Mouse (Mus musculus) layer of hippocampus, postnatal 25 days (tissue): ENCODE data around the gene Ccdc65. TPM values are rescaled to one million over a fixed set of nuclear protein-coding genes. Genes with fewer than 3 reads are reported as not detected.
"Not testable (repeated sequence)": the region's sequence is repeated elsewhere in the genome, so short reads cannot be mapped to it uniquely, and the experiment has no call there.

ENCODE experiments used
- DNase-seq, 2 experiments: peaks; one replicate each; pipeline ENCODE4 v3.0.0; 2022; ENCODE audit warnings: mixed read lengths in 2 of 2, low spot score in 1 of 2; ENCODE audit errors: extremely low spot score in 1 of 2
- total RNA-seq, 2 experiments: library from RNA; stranded (reverse); gene quantifications; 2 replicates each; pipeline ENCODE4 v1.2.3; 2021

Ccdc65 gene
- total RNA-seq, 2 experiments from 2014 or later = 9.0 to 11.1 TPM

GRCm38 (mm10) chr15:98733976-98734566, 26.1 kb downstream of the Ccdc65 start:
- no peak for DNase-seq

- no peak for DNase-seq
Observed at GRCm38 (mm10) chr15:98736521-98736920, 28.5 kb downstream of the Ccdc65 start.

DNA sequence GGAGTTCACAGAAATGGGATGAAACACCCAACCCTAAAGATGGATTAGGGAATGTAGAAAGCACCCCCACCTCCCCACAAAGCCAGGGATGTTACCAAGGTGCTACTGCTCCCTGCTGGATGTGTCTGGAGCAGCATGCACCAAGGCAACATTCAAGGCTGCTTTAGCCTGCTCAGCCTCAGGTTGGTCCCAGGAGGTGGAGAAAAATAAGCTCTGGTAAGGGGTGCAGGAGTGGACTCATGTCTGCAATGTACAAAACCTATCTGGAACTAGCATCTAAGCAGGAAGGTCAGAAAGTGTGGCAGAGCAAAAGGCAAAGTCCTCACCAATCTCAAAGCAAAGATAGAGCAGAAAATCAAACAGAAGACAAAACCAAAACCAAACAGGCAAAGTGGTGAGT, 29.9 kb downstream of the Ccdc65 start:
- DNase-seq = peak in 1 of 2 experiments; percentile 61

GRCm38 (mm10) chr15:98738796-98739195, 30.8 kb downstream of the Ccdc65 start:
- DNase-seq = no peak

GRCm38 (mm10) chr15:98740219-98740618, 32.2 kb downstream of the Ccdc65 start:
- DNase-seq = no peak

DNA sequence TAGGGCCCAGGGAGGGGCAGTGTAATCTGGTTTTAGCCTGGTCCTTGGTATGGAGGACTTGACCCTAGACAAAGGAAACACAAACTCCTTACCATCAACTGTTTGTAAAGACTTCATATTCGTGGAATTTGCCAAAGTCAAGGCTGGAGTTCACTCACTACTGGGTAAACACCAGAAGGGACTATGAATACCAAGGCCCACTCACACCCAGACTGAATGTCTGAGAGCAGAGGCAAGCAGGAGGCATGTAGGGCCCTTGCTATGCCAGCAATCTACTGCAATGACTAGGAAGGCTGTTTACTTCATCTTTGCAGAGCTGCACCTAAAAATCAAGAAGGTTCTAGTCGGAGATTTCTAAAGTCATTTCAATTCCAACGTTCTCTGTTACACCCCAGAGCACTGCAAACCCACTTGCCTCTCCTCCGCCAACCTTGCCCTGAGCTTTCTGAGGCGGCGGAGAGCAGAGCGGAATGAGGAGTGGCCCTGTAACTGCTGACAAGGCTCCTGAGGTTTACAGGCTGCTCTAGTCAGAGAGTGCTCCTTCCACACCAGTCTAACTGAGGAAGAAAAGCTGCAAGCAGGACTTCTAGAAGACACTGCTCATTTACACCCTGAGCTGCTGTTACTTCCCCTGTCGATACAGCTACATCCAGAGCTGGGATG, 34.9 kb downstream of the Ccdc65 start:
- DNase-seq = no peak

- DNase-seq = not testable (repeated sequence)
Observed at GRCm38 (mm10) chr15:98743863-98744262, 35.9 kb downstream of the Ccdc65 start.

DNA sequence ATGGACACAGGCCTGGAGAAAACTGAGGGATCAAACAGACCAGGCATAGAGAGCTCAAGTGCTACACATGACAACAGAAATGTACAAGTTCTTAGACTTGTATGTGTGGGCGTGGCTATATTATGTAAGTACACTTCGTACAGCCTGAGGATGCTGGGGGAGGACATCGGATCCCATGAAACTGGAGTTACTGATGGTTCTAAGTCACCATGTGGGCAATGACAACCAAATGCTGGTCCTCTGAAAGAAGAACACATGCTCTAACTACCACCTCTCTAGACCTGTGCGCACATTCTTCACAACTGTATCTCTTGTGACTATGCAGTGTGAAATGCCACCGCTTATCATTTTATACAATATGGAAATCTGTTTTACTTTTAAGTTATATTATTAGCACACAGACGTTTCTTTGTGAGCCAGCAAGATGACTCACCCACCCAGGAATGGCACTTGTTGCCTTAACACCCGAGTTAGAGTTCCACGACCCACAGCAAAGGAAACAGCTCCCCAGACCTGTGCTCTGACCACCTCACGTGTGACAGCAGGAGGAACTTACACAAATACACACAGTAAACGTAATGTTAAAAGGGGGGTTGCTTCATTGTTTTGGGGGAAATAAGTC, 38.4 kb downstream of the Ccdc65 start:
- no peak for DNase-seq

- DNase-seq = no peak
Observed at GRCm38 (mm10) chr15:98747296-98747695, 39.3 kb downstream of the Ccdc65 start.

GRCm38 (mm10) chr15:98749093-98749492, 41.1 kb downstream of the Ccdc65 start:
- no peak for DNase-seq

DNA sequence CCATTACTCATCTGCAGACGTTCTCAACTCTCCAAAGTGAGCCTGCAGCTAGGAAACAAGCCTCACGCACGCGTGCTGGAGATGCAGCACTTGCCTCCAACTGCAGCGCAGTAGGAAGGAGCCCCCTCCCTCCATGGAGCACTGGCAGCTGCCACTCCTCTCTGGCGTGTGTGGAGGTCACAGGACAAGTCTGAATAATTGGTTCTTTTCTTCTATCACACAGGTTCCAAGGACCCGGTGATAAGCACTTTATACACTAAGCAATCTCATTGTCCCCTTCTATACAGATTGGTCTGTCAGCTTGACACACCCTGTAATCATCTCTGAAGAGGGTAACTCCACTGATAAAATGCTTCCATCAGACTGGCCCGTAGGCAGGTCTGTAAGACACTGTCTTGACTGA, 45.0 kb downstream of the Ccdc65 start:
- DNase-seq = no peak

DNA sequence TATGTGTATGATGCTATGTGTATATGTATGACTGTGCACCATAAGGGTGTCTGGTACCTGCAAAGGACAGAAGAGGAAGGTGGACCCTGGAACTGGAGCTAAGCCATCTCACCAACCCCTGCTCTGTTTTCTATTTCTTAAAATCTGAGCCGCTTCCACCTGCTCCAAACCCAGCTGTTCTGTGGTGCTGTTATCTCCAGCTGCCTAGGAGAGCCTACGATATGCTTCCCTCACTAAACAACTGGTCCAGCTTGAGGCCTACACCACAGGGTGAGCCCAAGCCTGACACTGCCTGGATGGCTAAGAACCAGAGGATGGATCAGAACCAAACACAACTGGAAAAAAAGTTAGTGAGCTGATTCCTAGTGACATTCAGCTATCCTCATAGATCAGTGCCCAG, 46.1 kb downstream of the Ccdc65 start:
- DNase-seq = no peak

GRCm38 (mm10) chr15:98762201-98762621, 54.2 kb downstream of the Ccdc65 start:
- DNase-seq = peak; percentile 53 to 58

DNA sequence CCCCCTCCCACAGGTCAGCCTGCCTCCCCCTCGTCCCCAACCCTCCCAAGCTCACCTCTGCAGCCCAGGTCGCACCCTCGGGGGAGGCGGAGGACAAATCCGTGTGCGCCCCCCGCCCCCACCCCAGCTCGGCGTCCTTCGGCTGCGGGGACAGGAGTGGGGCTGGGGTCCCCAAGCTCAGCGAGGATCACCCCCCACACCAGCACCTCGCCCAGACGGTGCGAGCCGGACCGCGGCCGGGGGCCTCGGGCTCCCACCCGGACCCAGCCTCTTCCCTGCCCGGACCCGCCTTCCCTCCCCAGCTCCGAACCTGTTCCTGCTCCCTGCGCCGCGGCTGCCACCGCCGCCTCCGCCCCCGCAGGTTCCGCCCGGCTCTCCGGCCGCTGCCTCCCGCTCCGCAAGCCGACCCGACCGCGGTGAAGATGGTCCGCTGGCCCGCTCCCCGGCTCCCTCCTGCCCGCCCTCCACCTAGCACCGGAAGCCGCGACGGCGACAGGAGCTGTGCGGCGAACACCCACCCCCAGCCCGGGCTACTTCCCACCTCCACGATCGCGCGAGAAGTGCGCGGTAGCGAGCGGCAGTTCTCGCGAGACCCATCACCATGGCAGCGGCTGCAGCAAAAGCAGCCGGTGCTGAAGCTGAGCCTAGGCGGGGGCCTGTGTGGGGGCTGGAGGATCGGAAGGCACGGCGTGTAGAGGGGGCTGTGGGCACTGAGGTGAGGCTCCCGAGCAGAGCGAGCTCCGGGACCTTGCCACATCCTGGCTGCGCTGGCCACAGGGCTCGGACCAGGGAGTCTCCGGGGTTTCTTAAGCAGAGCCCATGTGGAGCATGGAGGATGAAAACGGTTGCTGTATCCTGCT, 54.9 kb downstream of the Ccdc65 start, which contains the start of gene Arf3:
TSS of gene Arf3 (minus strand) at position 545 of the 860 bp plus-strand sequence.
- DNase-seq = peak; percentile 92 to 93

GRCm38 (mm10) chr15:98765929-98766328, 57.9 kb downstream of the Ccdc65 start:
- DNase-seq = no peak

- DNase-seq = no peak
Observed at GRCm38 (mm10) chr15:98768259-98768658, 60.3 kb downstream of the Ccdc65 start.

GRCm38 (mm10) chr15:98771813-98772425, 63.9 kb downstream of the Ccdc65 start:
- no peak for DNase-seq

GRCm38 (mm10) chr15:98772511-98773211, 64.7 kb downstream of the Ccdc65 start:
- DNase-seq = no peak
